Mouse (Mus musculus): ENCODE measurements around the gene Hipk1.
A peak's percentile ranks its signal among the peaks of the same experiment; 100 is the strongest.

The Hipk1 gene

DNA sequence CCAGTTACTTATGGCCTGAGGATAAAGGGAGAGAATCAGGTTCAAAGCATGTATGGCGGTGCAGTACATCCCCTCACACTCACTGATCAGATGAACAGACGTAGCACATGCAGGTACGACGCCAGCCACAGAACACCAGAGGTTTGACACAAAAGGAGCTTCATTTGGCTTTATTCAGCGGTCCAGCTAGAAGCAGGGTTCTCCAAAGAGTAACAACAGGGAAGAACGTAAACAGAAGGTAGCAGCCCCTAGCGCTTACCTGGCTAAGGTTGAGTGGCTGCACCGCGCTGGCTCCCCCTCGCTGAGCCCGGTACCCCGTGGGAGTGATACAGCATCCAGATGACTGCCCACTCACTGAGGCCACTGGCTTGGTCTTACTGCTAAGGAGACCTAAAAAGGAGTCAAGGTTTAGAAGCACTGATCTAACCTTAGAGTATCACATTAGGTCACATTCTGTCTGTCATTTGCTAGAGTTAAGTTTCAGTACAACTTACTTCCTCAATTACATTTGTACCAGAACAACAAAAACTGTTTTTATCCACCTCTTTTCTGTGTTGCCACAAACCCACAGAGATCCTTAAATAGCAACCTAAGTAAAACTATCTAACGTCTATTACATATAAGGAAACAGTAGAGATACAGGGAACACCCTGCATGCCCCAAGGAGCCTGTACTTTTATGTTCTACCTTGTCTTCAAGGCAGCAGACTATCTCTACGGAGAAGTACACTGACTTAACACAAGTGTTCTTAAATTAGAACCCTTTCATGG lies 46.2 kb downstream of the Hipk1 start:
- DNase-seq (ENCODE audit: low spot score) = no peak

DNA sequence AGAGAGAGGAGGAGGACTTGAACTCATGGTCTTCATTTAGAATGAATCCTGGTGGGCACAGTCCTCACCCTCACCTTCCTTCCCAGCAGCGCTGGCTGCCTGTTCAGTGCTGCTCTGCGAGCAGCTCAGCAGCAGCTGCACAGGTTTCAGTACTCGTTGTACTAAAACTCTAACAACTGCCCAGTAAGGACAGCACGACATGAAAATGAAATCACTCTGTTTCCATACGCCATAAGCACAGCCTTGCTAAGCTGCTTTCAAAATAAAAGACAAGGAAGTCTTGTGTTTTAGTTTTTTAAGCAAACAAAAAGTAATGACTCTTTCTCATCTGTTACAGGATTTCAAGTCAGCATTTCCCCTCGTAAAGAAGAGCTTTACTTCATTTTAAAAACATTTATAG lies 48.2 kb downstream of the Hipk1 start:
- DNase-seq (ENCODE audit: low spot score) = no peak

DNA sequence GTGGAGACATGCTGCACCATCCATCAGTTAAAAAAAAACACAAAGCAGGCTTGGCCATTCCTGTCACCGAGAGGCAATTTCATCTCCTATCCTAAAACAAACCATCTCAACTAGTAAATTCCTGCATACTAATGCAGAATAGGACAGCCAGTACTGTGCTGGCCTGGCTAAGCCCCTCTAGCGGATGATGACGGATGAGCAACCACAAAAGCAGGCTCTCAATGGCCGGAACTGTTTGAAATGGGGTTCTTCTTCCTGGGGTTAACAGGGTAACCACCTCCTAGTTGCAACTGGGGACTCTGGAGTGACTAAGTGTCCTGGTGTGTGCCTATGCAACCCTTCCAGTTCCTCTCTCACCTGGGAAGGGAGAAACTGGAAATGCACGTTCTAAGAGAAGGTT lies 51.0 kb downstream of the Hipk1 start:
- DNase-seq (ENCODE audit: low spot score) = no peak

DNA sequence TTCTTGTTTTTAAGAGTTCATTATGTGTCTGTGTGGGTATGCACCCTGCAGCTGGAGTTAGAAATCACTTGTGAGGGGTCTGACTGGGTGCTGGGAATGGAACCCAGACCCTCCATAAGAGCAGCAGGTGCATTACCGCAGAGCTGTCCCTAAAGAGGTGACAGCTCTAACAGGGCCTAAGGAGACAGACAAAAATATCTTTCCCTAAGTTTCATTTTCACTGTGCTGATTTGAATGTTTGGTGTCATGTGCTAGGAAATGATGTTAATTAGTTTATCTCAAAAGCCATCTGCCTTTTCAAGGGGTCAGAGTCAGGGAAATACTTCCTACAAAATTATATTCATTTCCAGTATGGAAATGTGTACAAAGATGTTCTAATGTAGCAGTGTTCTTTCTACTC lies 52.0 kb downstream of the Hipk1 start, which contains the start of gene Gm10964:
TSS of gene Gm10964 (plus strand) at position 38 of the 400 bp plus-strand sequence.
- DNase-seq (ENCODE audit: low spot score) = no peak

DNA sequence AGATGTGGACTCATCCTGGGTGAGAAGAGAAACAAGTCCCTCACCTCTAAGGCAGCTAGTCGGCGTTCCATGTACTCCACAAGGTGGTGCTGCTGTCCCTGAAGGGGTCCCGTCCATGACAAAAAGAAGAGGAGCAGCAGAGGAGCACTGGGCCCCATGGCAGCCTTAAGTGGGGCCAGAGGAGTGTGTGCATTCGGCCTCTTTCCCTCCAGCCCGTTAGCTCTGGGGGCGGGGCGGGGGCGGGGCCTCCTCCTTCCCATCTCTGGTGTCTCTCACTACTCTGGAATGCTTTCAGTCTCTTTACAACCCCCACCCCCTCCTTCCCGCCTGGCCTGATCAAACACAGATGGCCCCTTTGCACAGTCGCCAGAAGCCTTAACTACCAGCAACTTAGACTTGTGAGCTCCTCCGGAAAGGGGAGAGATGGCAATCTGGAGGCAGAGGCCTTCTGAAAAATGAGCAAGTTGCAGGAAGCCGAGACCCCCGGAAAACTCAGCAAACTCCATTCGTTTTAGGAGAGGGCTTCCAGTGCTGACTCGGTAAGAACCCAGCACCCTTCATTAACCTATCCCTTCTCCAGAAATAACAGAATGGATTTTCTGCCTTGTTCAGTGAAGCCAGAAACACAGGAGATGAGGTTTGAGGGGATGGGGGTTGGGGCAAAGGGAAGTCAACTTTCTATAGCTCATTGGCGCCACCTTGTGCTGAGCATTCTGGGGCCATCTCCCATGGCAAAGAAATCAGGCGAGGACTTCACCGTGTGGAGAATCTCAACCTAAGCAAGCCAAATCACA lies 53.4 kb downstream of the Hipk1 start, which contains the start of gene Olfml3:
TSS of gene Olfml3 (minus strand) at position 224 of the 794 bp plus-strand sequence.
- peak; percentile 76 for DNase-seq (ENCODE audit: low spot score)

DNA sequence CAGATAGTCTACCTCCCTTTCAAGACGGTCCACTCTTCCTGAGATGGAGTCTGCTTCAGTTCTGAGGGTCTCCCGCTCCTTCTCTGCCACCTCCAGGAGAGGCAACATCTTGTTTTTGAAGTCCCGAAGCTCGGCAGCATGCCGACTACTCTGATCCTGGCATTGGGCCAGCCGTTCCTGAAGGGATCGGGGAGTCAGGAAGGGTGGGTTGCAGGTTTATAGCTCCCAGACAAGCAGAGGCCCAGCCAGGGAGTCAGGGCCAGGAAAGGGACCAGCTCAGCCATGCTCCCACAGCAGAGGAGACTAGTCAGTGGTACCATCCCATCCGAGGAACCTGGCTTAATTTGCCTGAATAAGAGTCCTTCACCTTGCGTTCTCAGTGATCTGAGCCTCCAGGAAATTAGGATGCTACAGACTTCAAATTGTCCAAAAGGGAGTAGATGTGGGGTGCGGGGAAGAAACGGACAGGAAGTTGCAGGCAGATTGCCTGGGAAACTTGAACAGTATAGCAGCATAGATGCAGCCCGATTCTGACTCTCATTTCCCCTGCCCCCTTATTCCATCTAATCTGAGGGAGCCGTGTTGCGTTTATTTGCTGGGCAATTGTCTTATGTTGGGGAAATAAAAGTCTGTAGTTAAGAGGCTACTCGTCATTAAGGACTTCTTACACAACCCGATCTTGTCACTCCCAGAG lies 54.2 kb downstream of the Hipk1 start:
- DNase-seq (ENCODE audit: low spot score) = no peak

DNA sequence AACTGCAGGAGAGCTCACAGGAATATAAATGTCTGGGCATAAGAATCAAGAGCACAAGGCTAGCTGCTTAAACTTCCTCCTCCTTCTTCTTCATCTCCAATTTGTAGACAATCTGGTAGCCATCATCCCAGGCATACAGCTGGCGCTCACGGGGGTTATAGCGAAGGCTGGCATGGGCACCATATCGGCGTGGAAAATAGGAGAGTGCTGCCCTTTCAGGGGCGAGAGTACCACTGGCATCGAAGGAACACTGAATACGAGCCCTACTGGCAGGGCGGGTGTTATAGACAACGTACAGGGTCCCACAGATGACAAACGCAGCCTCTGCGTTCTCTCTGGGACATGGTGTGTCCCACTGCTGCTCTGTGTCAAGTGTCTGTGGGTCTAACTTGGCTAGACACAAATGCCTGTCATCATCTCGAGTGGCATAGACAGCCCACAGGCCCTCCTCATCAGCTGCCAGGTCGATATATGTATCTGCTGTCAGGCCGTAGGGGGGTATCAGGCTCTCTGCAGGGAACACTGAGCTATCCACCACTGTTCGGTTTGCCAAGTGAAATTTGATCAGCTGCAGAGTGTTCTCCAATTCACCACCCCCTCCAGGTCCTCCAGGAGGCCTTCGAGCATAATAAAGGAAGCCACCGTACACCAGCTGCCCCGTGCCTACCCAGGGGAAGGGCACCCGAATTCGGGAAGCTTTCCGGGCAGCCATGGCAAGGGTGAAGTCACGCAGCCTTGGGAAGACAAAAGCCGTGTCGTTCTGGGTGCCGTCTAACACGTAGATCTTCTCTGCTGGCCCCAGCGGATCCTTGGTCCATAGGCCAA lies 55.4 kb downstream of the Hipk1 start:
- no peak for DNase-seq (ENCODE audit: low spot score)

DNA sequence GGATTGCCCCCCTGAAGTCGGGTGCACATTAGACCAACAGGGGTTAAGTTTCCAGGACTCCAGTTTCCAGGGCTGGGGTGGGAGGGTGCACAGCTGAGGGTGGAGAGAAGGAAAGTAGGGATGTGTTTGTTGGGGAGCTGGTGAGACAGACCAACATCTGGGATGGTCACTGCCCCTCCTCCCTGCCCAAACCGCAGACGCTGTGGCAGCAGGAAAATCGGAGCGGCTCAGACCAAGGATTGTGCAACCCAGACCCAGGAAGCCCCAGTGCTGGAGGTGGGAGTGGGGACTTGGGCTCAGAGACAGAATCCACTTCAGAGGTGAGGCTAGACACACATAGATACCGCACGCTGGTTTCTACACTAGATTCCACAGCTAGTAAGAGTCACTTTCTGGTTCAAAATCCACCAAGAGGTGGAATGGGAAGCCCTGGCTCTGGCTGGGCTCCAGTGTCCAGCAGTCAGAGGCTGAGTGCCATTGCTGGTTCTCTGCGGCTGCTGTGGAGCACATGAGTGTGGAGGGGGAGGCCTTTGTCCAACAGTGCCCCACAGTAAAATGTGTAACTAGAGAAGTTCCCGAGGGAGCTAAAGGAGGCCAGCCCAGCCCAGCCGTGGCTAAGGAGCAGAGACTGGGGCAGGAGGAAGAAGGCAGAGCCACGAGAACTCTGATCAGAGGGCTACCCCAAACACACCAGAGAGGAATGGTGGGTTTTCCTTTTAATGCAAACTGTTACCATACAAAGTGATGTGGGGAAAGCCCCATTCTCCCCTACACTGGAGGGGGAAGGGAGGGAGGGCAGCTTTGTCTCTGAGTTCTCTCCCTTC lies 56.5 kb downstream of the Hipk1 start:
- DNase-seq (ENCODE audit: low spot score) = no peak

DNA sequence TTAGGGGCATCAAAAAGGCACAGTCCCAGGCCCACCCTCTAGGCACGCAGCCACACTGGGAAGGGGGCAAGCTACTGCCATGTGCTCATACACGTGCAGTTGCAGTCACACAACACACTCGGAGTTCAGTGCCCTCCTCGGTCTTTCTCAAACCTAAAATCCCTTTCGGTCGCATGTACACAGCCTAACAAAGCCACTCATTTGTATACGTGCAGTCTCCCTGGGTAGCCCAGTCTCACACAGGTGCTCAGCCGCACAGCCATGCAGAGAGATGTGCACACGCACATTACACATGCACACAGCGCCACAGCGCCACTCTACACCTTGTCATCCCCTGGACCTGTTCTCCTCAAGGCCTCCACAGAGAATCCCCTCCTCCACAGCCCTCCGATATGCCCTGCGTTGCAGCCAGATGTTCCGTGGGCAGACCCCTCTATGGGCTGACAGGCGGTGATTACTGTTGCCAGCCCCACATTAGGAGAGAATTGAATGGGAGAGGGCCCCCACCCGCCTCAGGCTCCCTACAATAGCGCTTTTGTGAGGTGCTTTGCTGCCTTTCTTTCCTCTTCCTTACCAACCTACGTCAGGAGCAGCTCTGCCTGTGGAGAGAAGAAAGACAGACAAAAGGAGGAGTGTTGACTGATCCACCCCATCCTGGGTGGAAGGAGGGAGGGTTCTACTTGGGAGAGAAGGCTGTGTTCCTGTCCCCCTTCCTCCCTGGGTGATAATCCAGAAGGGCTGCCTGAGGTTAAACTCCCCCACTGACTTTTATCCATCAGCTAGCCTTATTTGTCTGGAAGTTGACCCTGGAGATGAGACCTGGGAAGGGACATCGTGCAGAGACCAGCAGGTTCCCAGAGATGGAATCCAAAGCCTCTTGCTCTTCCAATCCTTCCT lies 57.3 kb downstream of the Hipk1 start:
- no peak for DNase-seq (ENCODE audit: low spot score)

DNA sequence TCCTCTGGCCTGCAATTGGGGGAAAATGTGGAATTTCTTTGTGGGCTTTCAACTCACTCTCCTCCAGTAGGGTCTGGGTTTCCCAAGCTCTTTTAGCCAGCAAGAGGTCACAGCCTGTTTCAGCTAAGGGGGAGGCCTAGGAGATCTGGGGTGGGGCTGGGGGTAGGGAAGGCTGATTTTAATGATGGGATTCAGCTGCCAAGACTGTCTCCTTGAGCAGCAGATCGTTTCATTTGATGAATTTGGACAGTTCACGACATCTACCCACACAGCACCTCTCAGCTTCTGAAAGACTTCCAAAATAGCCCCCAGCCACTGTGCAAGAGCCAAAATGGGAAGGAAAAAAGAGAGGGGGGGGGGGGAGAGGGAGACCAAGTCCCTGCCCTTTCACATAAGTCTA lies 58.2 kb downstream of the Hipk1 start:
- no peak for DNase-seq (ENCODE audit: low spot score)

DNA sequence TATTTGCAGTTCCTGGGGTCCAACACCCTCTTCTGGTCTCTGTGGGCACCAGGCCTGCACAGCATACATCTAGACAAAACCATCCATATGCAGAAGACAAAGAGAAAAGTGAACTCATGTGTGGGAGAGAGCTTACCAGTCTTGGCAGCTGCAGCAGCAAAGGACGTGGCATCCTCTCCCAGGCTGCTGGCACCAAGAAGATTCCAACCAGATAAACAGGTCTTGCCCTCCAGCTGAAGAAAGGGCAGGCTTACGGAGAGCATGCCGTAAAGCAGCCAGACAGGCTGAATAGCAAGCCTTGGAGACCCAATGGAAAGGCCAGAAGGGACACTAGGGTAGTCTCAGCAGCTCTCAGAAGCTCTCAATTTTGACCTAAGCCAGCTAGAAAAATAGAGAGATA lies 59.2 kb downstream of the Hipk1 start:
- DNase-seq (ENCODE audit: low spot score) = no peak

DNA sequence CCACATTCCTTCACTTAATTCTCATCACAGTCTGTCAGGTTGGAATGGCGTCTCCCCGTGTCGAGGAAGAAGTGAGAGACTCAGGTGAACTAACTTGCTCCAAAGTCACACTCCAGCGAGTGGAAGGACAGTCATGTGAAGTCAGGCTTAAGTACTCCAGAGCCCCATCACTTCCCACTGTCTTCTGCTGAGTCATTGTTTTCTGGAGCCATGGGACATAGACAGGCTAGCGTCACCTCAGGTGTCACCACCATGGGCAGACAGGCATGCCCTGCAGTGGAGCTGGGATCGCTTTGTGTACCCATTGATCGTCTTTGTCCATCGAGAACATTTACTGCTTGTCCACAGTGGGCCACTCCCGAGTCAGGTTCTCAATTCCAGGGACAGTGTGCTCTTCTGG lies 61.5 kb downstream of the Hipk1 start:
- no peak for DNase-seq (ENCODE audit: low spot score)

DNA sequence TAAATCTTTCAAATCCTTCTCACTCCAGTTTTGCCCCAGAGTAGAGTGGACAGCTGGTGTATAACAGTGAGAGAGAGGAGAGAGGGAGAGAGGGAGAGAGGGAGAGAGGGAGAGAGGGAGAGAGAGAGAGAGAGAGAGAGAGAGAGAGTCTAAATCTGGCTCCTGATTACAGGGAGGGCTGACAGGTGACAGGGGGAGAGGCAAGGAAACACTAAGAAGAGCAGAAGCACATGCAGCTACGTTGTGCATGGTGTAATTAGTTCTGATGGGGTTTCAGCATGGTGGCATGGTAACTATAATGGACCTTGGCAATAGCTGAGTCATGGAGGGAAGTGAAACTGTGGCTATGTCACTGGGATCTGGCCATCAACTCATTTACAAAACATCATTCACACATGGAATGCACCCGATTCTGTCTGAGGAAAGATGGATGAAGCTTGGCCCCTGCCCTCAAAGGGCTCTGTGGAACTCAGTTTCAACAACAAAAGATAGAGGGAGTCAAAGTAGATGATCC lies 63.5 kb downstream of the Hipk1 start:
- DNase-seq (ENCODE audit: low spot score) = no peak

DNA sequence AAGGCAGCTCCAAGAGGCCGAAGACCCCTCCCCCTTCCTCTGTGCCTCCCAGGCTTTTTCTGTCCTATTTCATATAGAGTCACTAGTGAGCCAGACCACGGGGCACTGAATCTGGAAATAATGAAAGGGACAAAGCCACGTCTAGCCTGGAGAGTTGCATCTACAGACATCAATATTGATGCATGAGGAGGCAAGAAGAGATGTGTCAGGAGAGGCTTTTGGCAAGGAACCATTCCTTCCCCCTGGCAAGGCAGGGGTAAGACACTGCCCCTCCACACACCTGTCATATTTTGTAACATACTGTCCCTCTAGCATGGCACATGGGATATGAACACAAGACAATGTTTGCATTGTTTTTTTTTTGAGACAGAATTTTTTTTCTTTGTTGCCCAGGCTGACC lies 64.7 kb downstream of the Hipk1 start:
- DNase-seq (ENCODE audit: low spot score) = no peak

DNA sequence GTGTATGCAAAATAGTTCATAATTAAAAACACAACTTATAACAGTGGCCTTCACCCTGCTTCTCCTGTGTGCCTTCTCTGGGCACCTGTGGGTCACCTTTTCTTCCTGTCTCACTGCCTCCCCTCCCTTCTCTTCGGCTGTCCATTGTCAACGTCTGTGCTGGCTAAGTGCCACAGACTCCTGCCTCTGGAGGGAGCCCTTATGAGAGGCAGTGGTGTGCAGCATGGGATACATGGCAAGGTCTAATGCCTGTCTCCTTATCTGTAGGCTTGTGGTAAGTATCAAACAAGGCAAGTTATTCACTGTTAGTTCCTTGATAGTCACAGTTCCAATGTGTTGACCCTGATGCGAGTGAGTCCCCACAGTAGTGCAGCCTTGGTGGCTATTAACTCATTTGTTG lies 67.2 kb downstream of the Hipk1 start:
- DNase-seq (ENCODE audit: low spot score) = no peak

DNA sequence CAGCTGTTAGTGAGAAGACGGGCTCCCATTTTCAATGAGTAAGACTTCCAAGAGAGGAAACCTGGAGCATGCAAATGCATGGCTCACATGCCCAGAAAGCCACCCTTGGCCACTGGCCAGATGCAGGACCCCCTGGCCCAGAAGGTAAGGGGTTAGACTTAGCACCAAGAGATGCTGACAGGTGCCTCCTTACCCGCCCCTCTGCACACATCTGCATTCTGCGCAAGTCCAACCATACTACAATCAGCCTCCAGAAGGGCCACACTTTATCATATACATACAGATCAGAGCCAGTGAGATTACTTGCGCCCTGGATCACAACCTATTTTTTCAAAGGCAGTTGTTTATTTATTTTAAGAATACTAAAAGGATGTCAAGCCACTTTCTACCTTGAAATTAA lies 72.6 kb downstream of the Hipk1 start:
- no peak for DNase-seq (ENCODE audit: low spot score)

DNA sequence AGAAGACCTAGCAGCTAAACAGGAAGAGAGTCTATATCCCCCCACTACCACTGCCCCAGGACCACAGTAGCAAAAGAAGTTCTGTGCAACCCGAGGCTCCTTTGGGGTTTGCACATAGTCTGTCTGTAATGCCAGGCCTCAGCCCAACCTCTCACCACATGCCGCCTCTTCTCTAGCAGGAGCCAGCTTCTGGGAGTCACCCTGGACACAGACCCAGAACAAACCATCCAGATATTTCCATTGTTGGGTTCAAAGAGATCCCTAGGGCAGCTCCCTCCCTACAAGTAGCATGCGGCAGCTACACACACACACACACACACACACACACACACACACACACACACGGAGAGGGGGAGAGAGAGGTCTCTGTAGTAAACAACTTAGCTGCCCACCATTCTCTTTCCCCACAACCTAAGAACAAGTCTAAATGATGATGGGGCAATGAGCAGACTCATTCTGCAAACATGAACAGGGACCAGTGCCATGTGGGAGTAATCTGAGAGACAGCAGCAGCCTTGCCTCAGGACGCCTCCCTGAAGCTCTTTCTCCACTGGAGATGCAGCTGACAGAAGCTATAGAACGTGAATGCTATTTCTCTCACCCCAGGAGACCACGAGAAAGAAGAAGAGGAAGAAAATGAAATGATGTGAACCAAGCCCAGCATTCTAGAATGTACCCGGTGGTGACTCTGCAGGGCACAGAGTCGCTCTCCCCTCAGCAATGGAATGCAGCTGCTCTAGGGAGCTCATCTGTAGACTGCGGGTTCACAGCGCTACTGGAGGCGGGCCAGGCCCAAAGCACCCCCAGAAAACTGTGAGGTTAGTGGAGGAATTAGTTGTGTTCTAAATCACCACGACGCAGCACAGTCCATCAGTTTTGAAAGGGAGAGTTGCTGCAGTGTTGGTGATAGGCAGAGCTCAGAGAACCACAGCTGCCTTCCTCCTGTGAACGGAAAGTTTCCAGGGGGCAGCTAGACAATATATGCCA lies 74.3 kb downstream of the Hipk1 start:
- no peak for DNase-seq (ENCODE audit: low spot score)

Measured in ovary, postnatal 10 days (tissue).